Mouse (Mus musculus) bone marrow, adult 2 months (tissue): ENCODE results near the gene Crls1. TPM values are rescaled to one million over a fixed set of nuclear protein-coding genes. Genes with fewer than 3 reads are reported as not detected.

Experiments used
- H3K27ac ChIP-seq: fragments of 200-500 bp; 2 replicates; pipeline ENCODE4 v1.5.1; 2012; ENCODE audit warnings: low read depth, mild to moderate bottlenecking, control low read depth, inconsistent platforms, low read length; ENCODE audit not compliant: control insufficient read depth, poor library complexity, insufficient read depth
- H3K4me1 ChIP-seq: fragments of 200-500 bp; 2 replicates; pipeline ENCODE4 v1.6.1; 2011; ENCODE audit warnings: low read length; ENCODE audit not compliant: control insufficient read depth, insufficient read depth
- H3K4me3 ChIP-seq: fragments of 200-500 bp; replicated peaks from 2 replicates; pipeline ENCODE3; 2011; ENCODE audit warnings: mild to moderate bottlenecking, low read depth, low read length, control low read depth; ENCODE audit not compliant: control insufficient read depth
- CTCF ChIP-seq: fragments of 200-500 bp; IDR thresholded peaks from 2 replicates; pipeline ENCODE4 v1.5.1; 2011; ENCODE audit warnings: low read length, control low read depth; ENCODE audit not compliant: control insufficient read depth, insufficient read depth
- POLR2A ChIP-seq: fragments of 200-500 bp; IDR thresholded peaks from 2 replicates; pipeline ENCODE4 v1.6.1; 2011; ENCODE audit warnings: low read depth, mild to moderate bottlenecking, control low read depth, low read length, borderline replicate concordance; ENCODE audit not compliant: control insufficient read depth
- WGBS: fragments of 180-500 bp; shearing (Covaris S2); methylation state at CpG from one replicate; pipeline ENCODE4 v1.1.7; 2018; 5-methylcytosine and 5-hydroxymethylcytosine counted together
- polyA plus RNA-seq: library from polyadenylated mRNA; stranded (reverse); fragments of >200 nt; gene quantifications from 2 replicates; pipeline ENCODE4 v1.2.4, GENCODE M21; 2011; ENCODE audit warnings: low replicate concordance; ENCODE audit not compliant: missing spikeins, insufficient read depth, insufficient read length

The Crls1 gene
- polyA plus RNA-seq: 5.7 and 12.8 TPM in 2 replicates

GRCm38 (mm10) chr2:132846407-132847358 lies at the start of gene Crls1:
Gene Crls1 (plus strand): TSS chr2:132846666.
- WGBS: under 1% methylated on average over 96 of the region's 96 CpGs
- TF ChIP-seq POLR2A (peak; percentile 63; the same call in 1 of the 2 replicates), CTCF (peak; percentile 97)
- Histone ChIP-seq H3K4me1 (peaks cover 3% of the 10 kb centered on the region), H3K4me3 (peak within 1 kb of the TSS; percentile 83), H3K27ac (peak within 1 kb of the TSS; percentile 64)

DNA sequence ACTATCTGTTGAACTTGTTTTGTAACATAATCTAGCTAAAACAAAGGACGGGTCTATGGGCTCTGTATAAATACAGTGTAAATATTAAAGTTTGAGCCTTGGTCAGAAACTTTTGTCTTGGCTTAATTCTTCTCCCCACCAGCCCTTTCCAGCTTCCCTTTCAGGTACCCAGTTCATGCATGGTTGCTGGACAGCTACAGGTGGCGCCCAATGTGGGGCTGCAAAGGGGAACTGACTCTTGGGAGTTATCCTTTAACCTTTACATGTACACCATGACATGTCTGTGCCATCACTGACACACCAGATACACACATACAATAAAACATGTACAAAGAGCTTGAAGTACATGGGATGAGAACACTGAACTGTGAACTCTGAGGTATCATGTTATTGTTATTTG lies 43.5 kb upstream of the Crls1 start:
- 86% methylated on average over 2 of the region's 2 CpGs for WGBS
- H3K27ac ChIP-seq: no peak overlapping the region

DNA sequence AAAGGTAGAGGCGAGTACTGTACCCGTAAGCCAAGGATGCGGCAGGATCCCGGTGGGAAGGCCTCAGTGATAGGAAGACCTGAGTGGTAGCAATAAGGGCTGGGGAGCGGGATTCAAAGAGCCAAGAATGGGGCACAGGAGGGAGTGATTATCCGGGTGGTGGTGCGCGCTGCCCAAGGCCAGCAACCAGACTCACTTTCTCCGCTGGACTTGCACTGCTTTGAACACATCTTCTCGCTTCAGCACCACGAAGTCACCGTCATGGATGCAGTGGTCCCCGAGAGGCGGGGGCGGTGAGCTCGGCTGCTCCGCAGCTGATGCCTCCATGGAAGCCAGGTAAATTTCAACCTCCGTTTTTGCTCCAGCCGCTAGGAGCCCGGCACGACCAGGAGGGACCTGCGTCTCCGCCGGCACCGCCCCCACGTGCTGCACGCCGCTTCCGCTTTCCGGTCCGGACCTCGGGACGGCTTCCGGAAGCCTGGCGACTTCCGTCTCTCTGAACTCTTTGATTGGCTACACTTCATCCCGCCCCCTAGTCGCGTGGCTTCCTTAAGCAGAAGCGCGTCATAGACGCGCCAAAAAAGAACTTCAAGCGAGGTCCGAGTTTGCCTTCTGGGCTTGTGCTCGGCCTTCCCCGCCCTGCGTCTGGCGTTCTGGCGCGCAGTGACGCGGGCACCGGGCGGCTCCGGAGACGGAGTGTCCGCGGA lies 30.7 kb upstream of the Crls1 start, which contains the start of the genes Trmt6 and Mcm8:
Trmt6 (minus strand) TSS at position 448 of the 707 bp plus-strand sequence.
Mcm8 (plus strand) TSS at position 534 of the 707 bp plus-strand sequence.
- Histone ChIP-seq H3K4me3 (peak within 1 kb of the TSS; percentile 94), H3K27ac (peak within 1 kb of the TSS; percentile 86), H3K4me1 (no peaks in the 10 kb centered on the region; the same call in 1 of the 2 replicates)
- under 1% methylated on average over 59 of the region's 59 CpGs for WGBS
- TF ChIP-seq POLR2A: peak; percentile 45; the same call in 1 of the 2 replicates
- no peak for TF ChIP-seq CTCF

More for the DNA sequence above, 43.5 kb upstream of the Crls1 start:
- TF ChIP-seq CTCF: no peak
- no peak for TF ChIP-seq POLR2A
- no peaks in the 10 kb centered on the region for H3K4me1 ChIP-seq
- H3K4me3 ChIP-seq: no peak overlapping the region

GRCm38 (mm10) chr2:132841071-132841470 lies 5.4 kb upstream of the Crls1 start:
- no peak for TF ChIP-seq POLR2A
- no peak for TF ChIP-seq CTCF
- Histone ChIP-seq H3K4me3 (no peak overlapping the region), H3K27ac (no peak overlapping the region), H3K4me1 (no peaks in the 10 kb centered on the region)
- WGBS: 89% methylated on average over 4 of the region's 4 CpGs

- Histone ChIP-seq H3K4me1 (peaks cover 3% of the 10 kb centered on the region), H3K27ac (no peak overlapping the region), H3K4me3 (peak overlapping the region; percentile 83)
- WGBS: 52% methylated on average over 7 of the region's 7 CpGs
- TF ChIP-seq POLR2A (no peak), CTCF (no peak)
Observed at GRCm38 (mm10) chr2:132847581-132847980, 1.1 kb downstream of the Crls1 start.

DNA sequence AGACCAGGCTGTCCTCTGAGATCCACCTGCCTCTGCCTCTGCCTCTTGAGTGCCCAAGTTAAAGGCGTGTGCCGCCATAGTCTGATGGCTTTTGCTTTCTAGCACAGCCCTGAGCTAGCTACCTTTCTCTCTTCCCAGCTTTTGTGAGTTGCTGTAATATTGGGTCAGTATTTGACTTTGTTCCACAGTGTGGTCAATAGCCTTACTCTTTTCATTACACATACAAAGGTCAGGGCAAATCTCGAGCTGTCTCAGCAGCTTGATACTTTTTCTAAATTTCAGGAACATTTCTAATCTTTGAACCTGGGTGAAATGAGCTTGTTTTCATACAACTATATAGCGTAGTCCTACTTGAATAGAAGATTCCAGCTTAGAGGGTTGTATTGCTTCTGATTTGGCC lies 1.9 kb downstream of the Crls1 start:
- Histone ChIP-seq H3K4me3 (no peak overlapping the region), H3K27ac (no peak overlapping the region), H3K4me1 (peaks cover 3% of the 10 kb centered on the region)
- 84% methylated on average over 4 of the region's 4 CpGs for WGBS
- TF ChIP-seq CTCF (no peak), POLR2A (no peak)

- no peak for TF ChIP-seq POLR2A
- 89% methylated on average over 6 of the region's 6 CpGs for WGBS
Observed at GRCm38 (mm10) chr2:132849141-132849540, 2.7 kb downstream of the Crls1 start.

GRCm38 (mm10) chr2:132853051-132853450 lies 6.6 kb downstream of the Crls1 start:
- WGBS: 88% methylated on average over 1 of the region's 1 CpGs
- no peak overlapping the region for H3K27ac ChIP-seq
- H3K4me1 ChIP-seq: no peaks in the 10 kb centered on the region; the same call in 1 of the 2 replicates
- H3K4me3 ChIP-seq: no peak overlapping the region
- TF ChIP-seq POLR2A (no peak), CTCF (no peak)

More at GRCm38 (mm10) chr2:132849141-132849540, 2.7 kb downstream of the Crls1 start:
- H3K4me3 ChIP-seq: no peak overlapping the region
- no peak overlapping the region for H3K27ac ChIP-seq
- peaks cover 3% of the 10 kb centered on the region for H3K4me1 ChIP-seq
